Mouse (Mus musculus) gastrocnemius, postnatal 4 days (tissue): Measurements from ENCODE around the gene Ptrh1. TPM values are rescaled to one million over a fixed set of nuclear protein-coding genes. Genes with fewer than 3 reads are reported as not detected.

Source experiments
- DNase-seq, 2 experiments: peaks; one replicate each; pipeline ENCODE4 v3.0.0; 2021 to 2022; ENCODE audit warnings: low spot score in 2 of 2, mixed read lengths in 2 of 2
- total RNA-seq, 2 experiments: library from RNA; stranded (reverse); gene quantifications; 2 replicates each; pipeline ENCODE4 v1.2.3; 2021

Ptrh1 gene
- total RNA-seq, 2 experiments from 2014 or later = 2.0 to 3.2 TPM

DNA sequence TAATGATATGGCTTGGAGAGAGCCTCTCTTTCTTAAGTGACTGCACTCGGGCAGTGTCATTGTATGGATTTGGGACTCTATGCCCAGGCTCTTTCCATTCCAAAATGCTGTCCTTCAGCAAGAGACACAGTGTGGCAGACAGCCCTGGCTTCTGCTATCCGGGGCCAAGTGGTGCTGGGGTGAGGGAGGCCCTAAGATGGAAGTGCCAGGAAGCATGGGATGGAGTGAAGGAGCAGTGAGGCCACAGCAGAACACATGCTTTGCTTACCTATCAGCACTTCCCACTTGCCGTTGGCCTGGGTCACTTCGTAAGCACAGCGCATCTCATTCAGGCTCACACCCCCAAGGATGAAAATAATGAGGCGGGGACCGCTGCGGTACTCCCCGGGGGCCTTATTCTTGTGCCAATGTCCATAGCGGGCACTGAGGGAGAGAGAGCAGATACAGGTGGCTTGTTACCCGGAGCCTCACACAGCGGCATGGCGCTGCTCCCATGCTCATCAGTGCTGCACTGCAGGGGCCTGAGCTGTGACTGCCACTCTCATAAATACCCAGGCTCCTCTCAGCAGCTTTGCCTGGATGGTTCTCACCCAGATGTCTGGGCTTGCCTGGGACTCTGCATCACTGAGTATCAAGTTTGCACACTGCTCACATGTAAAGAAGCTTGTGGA, 20.3 kb downstream of the Ptrh1 start:
- no peak for DNase-seq

- no peak for DNase-seq
Observed at GRCm38 (mm10) chr2:32798251-32798962, 22.8 kb downstream of the Ptrh1 start.

DNA sequence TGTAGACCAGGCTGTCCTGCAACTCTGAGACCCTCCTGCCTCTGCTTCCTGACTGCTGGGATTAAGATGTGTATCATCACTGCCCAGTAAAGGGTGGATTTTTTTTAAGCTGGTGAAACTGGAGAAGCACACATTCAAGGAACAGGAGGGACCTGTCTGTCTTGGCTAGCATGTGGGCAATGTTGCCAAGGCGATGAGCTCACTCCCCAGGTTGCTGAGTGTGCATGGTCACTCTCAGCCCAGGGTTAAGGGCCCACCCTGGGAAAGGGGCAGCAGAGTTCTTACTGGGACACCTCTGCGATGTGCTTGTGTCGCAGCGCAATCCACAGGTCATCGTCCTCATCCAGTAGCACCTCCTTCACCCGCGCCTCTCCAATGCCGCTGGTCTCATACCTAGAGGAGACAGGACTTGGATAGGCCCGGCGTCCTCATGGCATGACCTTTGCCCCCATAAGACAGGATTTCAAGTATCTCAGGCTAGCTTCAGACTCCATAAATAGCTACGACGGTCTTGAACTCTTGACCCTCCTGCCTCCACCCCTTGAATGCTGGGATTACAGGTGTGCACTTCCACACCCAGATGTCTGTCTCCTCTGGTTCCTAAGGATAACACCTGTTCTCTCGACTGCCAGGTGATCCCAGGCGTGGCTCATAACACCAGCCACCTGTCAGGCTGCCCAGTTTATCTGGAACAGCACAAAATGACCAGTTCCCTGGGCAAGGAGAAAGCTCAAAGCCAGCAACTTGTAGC, 33.4 kb downstream of the Ptrh1 start:
- no peak for DNase-seq

- DNase-seq = no peak
Observed at GRCm38 (mm10) chr2:32811959-32812358, 36.4 kb downstream of the Ptrh1 start.

DNA sequence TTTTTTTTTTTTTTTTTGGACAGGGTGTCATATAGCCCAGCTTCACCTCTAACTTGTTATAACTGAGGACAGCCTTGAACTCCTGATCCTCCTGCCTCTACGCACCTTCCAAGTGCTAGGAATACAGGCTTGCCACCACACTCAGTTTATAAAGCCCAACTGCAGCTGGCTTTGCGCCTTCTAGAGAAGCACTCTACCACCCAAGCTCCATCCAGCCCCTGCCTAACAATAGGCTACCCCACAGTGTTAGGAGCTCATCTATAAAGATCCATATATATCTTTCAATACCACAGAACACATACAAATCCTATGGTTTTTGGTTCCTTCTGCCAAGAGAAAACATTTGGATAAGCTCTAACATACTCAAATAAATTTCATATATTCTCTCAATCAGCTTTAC, 40.9 kb downstream of the Ptrh1 start:
- DNase-seq = no peak

GRCm38 (mm10) chr2:32816946-32817581, 41.5 kb downstream of the Ptrh1 start:
- no peak for DNase-seq

DNA sequence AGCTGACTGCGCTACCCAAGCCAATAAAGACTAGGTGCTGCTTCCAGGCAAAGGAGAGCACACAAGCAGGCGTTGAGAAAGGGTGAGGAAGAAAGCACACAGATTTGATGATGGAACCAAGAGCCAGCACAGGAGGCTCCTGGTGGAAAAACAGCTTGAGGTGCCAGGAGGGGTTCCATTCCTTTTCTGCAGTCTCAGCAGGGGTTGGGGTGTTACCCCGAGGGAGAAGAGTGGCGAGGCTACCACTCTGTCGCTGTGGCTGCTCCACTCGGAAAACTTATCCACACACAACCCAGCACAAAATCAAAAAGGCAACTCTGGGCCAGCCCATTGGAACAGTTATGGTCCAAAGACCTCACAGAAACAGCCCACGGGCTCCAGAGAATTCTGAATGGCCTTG, 42.0 kb downstream of the Ptrh1 start:
- no peak for DNase-seq

DNA sequence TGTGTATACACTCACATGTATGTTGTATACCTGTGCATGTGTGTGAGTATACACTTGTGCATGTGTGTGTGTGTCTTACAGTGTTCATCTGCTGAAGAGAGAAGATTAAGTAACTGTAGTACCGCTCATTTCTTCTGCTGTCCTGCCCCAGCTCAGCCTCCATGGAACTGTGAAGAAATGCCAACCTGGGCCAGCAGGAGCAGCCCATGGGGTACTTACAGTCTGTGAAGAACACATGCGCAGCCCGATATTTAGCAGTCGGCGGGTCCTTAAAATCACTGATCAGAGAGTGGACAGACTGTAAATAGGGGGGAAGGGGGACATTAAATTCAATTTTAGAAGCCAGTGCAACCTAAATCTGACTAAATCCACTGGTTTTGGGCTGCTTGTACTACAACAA, 42.6 kb downstream of the Ptrh1 start:
- no peak for DNase-seq

DNA sequence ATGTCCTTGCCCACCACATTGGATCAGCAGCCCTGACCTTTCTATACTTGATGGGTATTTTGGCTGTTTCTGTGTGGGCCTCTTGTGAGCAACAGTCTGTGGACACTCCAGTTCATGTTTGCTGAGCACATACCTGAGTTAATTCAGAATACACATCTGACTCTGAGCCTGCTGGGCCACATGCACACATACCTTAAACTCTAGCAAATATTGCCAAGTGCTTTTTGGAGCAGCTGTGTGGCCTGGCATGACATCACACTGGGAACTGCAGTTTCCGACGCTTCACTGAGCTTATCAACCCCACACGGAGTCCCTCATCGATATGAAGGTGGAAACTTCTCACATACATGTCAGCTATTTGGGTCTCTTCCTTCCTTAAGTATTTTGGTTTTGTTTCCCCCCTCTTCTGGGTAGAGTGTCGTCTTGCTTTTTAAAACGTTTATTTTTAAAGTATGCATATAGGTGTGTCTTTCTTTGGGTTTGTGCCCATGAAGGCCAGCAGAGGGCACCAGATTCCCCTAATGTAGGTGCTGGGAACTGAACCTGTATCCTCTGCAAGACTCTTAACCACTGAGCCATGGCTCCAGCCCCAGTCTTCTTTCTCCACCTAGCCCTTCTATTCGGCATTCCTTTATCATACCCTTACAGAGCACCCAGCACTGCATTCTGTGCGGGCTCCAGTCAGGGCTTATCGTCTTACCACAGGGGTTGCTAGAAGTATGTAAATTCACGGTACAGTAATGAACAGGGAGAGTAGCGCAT, 45.6 kb downstream of the Ptrh1 start:
- DNase-seq = no peak

GRCm38 (mm10) chr2:32822643-32823042, 47.1 kb downstream of the Ptrh1 start:
- no peak for DNase-seq

- DNase-seq = no peak
Observed at GRCm38 (mm10) chr2:32823153-32823552, 47.6 kb downstream of the Ptrh1 start.

GRCm38 (mm10) chr2:32823579-32824154, 48.1 kb downstream of the Ptrh1 start:
- no peak for DNase-seq

DNA sequence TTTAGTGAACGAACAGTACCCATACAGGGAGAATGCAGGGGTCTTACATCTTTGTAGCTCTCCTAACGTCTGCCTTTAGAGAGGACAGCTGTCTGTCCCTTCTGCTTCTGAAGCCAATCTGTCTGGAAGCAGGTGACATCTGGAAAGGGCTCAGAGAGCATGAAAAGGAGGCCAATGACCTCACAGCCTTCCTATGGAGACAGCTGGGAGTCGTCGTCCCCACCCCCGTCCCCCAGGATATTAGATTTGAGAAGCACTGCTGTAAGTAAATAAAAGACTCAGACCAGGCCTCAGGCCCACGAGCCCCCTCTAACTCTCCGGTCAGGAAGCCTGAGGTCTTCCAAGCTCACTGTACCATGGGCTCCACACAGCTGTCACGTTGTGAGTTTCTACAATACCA, 48.6 kb downstream of the Ptrh1 start:
- no peak for DNase-seq

GRCm38 (mm10) chr2:32824778-32825177, 49.2 kb downstream of the Ptrh1 start:
- DNase-seq = no peak

GRCm38 (mm10) chr2:32825796-32826195, 50.2 kb downstream of the Ptrh1 start:
- no peak for DNase-seq

Other genes with a start within 250 kb of the Ptrh1 start
- gene Fam102a, start 240.5 kb upstream of the Ptrh1 start, total RNA-seq = 1 to 10 TPM; 7.5 to 8.2 TPM
- 10 to 100 TPM; 36.4 to 41.9 TPM for gene Dpm2, start 204.9 kb upstream of the Ptrh1 start, total RNA-seq
- not detected for gene Pip5kl1, start 201.0 kb upstream of the Ptrh1 start, total RNA-seq
- not detected for gene 9430097D07Rik, start 200.1 kb upstream of the Ptrh1 start, total RNA-seq
- gene St6galnac4, start 188.7 kb upstream of the Ptrh1 start, total RNA-seq = 10 to 100 TPM; 48.8 to 55.1 TPM
- 10 to 100 TPM; 57.4 to 63.6 TPM for gene St6galnac6, start 176.1 kb upstream of the Ptrh1 start, total RNA-seq
- 100 to 1,000 TPM; 892 to 897 TPM for gene Ak1, start 154.0 kb upstream of the Ptrh1 start, total RNA-seq
- 10 to 100 TPM; 55.3 to 60.1 TPM for gene Eng, start 129.2 kb upstream of the Ptrh1 start, total RNA-seq
- 10 to 100 TPM; 18.7 to 22.4 TPM for gene Fpgs, start 71.6 kb upstream of the Ptrh1 start, total RNA-seq
- gene Cdk9, start 62.7 kb upstream of the Ptrh1 start, total RNA-seq = 10 to 100 TPM; 49.3 to 55.2 TPM
- gene Sh2d3c, start 54.7 kb upstream of the Ptrh1 start, total RNA-seq = 10 to 100 TPM; 18.4 TPM
- gene 6330409D20Rik, start 34.8 kb upstream of the Ptrh1 start, total RNA-seq = not detected
- gene Tor2a, start 18.6 kb upstream of the Ptrh1 start, total RNA-seq = 10 to 100 TPM; 17.8 to 22.4 TPM
- not detected for gene Ttc16, start 153 bp upstream of the Ptrh1 start, total RNA-seq
- gene Cfap157, start 8.6 kb downstream of the Ptrh1 start, total RNA-seq = not detected
- 10 to 100 TPM; 16.3 to 16.9 TPM for gene Stxbp1, start 71.5 kb downstream of the Ptrh1 start, total RNA-seq
- gene Fam129b, start 100.3 kb downstream of the Ptrh1 start, total RNA-seq = 10 to 100 TPM; 26.8 to 27.5 TPM
- 100 to 1,000 TPM; 212 to 221 TPM for gene Rpl12, start 185.8 kb downstream of the Ptrh1 start, total RNA-seq
- 10 to 100 TPM; 20.0 to 22.0 TPM for gene Lrsam1, start 185.8 kb downstream of the Ptrh1 start, total RNA-seq
- gene Slc2a8, start 206.3 kb downstream of the Ptrh1 start, total RNA-seq = 1 to 10 TPM; 8.8 to 9.7 TPM